Mouse (Mus musculus) olfactory bulb, adult 2 months (tissue): ENCODE results near the gene Rabac1.

Experiments
- CTCF ChIP-seq: fragments of 200-500 bp; IDR thresholded peaks from 2 replicates; pipeline ENCODE4 v1.5.1; 2012; ENCODE audit warnings: low read depth, mild to moderate bottlenecking, low read length, moderate library complexity; ENCODE audit not compliant: insufficient read depth
- POLR2A ChIP-seq: fragments of 200-500 bp; IDR thresholded peaks from 2 replicates; pipeline ENCODE4 v1.6.1; 2012; ENCODE audit warnings: mild to moderate bottlenecking, low read depth, low read length, moderate library complexity; ENCODE audit not compliant: insufficient read depth

GRCm38 (mm10) chr7:25011592-25011991, 39.0 kb upstream of the Rabac1 start:
- TF ChIP-seq POLR2A (no peak), CTCF (no peak)
